Mouse (Mus musculus): ENCODE data around the gene Perm1. TPM values are rescaled to one million over a fixed set of nuclear protein-coding genes. Genes with fewer than 3 reads are reported as not detected.

Gene Perm1
- total RNA-seq, 2 experiments from 2014 or later, result 0.19 to 0.33 TPM

- no peak for DNase-seq (ENCODE audit: low spot score in 2 of 2)
Measured at GRCm38 (mm10) chr4:156200623-156201475, 14.8 kb upstream of the Perm1 start, which contains the start of gene Isg15. Gene Isg15, minus strand, starts transcription at chr4:156200818.

- no peak for DNase-seq (ENCODE audit: low spot score in 2 of 2)
Measured at GRCm38 (mm10) chr4:156202462-156202893, 13.2 kb upstream of the Perm1 start.

- peak; percentile 55 to 60 for DNase-seq (ENCODE audit: low spot score in 2 of 2)
Measured at GRCm38 (mm10) chr4:156203001-156203412, 12.7 kb upstream of the Perm1 start, which contains the start of gene AW011738. Gene AW011738, plus strand, starts transcription at chr4:156203304.

- peak; percentile 18 to 28 for DNase-seq (ENCODE audit: low spot score in 2 of 2)
Measured at GRCm38 (mm10) chr4:156203413-156204131, 12.1 kb upstream of the Perm1 start.

- DNase-seq (ENCODE audit: low spot score in 2 of 2), result no peak
Measured at GRCm38 (mm10) chr4:156208872-156209271, 6.8 kb upstream of the Perm1 start.

GRCm38 (mm10) chr4:156209963-156210635 is 5.6 kb upstream of the Perm1 start:
- no peak for DNase-seq (ENCODE audit: low spot score in 2 of 2)

GRCm38 (mm10) chr4:156213134-156213533 is 2.5 kb upstream of the Perm1 start:
- no peak for DNase-seq (ENCODE audit: low spot score in 2 of 2)

- DNase-seq (ENCODE audit: low spot score in 2 of 2), result no peak
Measured at GRCm38 (mm10) chr4:156216196-156216595, 528 bp downstream of the Perm1 start.

GRCm38 (mm10) chr4:156217022-156217669 is 1.5 kb downstream of the Perm1 start:
- no peak for DNase-seq (ENCODE audit: low spot score in 2 of 2)

- DNase-seq (ENCODE audit: low spot score in 2 of 2), result no peak
Measured at GRCm38 (mm10) chr4:156217838-156218237, 2.2 kb downstream of the Perm1 start.

- no peak for DNase-seq (ENCODE audit: low spot score in 2 of 2)
Measured at GRCm38 (mm10) chr4:156219936-156220335, 4.3 kb downstream of the Perm1 start.

- no peak for DNase-seq (ENCODE audit: low spot score in 2 of 2)
Measured at GRCm38 (mm10) chr4:156224276-156224675, 8.6 kb downstream of the Perm1 start.

- no peak for DNase-seq (ENCODE audit: low spot score in 2 of 2)
Measured at GRCm38 (mm10) chr4:156227752-156228392, 12.2 kb downstream of the Perm1 start.

- peak; percentile 23 to 36 for DNase-seq (ENCODE audit: low spot score in 2 of 2)
Measured at GRCm38 (mm10) chr4:156228393-156229024, 12.8 kb downstream of the Perm1 start.

- no peak for DNase-seq (ENCODE audit: low spot score in 2 of 2)
Measured at GRCm38 (mm10) chr4:156234021-156234501, 18.4 kb downstream of the Perm1 start.

GRCm38 (mm10) chr4:156234701-156235213 is 19.1 kb downstream of the Perm1 start, which contains the start of gene Plekhn1:
Gene Plekhn1, minus strand, starts transcription at chr4:156234857.
- peak; percentile 73 to 80 for DNase-seq (ENCODE audit: low spot score in 2 of 2)

- DNase-seq (ENCODE audit: low spot score in 2 of 2), result no peak
Measured at GRCm38 (mm10) chr4:156235360-156235770, 19.7 kb downstream of the Perm1 start.

- peak; percentile 93 for DNase-seq (ENCODE audit: low spot score in 2 of 2)
Measured at GRCm38 (mm10) chr4:156235808-156236533, 20.3 kb downstream of the Perm1 start, which contains the start of gene Noc2l. Gene Noc2l, plus strand, starts transcription at chr4:156236010.
